Mouse (Mus musculus) ovary, postnatal 14 days (tissue): Measurements from ENCODE around the gene Lrmp.

Experiments used
- DNase-seq: peaks from one replicate; pipeline ENCODE4 v3.0.0; 2022; ENCODE audit warnings: low spot score

The Lrmp gene

GRCm38 (mm10) chr6:145136831-145137230 is 21.4 kb downstream of the Lrmp start:
- DNase-seq: no peak

GRCm38 (mm10) chr6:145139236-145139635 is 23.8 kb downstream of the Lrmp start:
- DNase-seq: no peak

GRCm38 (mm10) chr6:145139776-145140475 is 24.5 kb downstream of the Lrmp start:
- DNase-seq: no peak

DNA sequence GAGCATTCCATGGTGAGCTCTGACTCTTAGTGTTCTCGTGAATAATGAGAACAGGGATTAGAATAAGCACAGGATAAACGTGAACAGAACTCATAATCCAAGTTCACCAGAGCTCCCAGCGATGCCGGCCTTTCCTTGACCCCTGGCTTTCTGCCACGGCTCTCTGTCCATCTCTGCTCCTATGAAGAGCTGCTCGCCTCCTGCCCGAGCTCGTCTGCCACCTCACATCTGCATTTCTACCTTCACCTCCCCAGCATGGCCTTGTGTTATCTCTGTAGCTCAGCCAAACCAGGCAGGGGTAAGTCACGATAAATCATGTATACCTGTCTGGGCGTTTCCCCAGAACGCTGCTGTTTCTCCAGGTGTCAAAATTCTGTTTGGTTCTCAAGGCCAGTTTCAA is 25.3 kb downstream of the Lrmp start:
- DNase-seq: no peak

DNA sequence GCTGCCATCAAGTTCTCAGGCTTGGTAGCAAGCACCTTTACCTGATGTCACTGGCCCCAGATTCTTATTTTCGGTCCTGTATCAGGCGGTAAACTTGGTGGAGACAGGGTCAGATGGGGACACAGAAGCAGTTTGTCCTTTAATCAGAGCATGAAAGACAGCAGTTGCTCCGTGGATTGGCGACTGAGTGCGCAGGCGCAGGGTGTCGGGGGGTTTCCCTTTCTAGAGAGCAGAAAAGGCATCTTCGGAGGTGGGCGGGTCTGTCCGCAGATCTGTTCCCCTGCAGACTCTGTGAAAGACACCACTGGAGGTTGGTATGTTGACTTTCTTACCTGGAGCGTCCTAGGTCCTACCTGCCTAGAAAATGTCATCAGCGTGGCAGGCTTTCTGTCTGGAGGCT is 26.4 kb downstream of the Lrmp start:
- no peak for DNase-seq

- no peak for DNase-seq
These were observed 29.7 kb downstream of the Lrmp start for GRCm38 (mm10) chr6:145145173-145145572.

DNA sequence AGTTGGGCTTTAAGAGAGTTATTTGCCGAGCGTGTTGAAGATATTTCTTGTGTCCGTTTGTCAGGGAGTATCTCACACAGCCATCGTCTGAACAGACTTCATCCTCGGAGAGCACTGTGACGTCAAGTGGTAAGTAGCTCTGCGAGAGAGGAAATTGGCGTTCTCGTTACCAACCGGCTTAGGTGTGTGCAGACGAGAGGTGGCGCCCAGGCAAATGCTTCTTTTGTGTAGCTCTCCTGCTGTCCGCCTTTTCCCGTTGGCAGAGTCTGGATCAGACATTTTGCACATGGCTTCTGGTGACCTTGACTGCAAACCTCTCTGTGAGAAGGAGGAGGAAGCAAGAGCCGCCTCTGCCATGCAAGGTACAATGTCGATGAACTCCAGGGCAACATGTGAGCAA is 32.3 kb downstream of the Lrmp start:
- DNase-seq: no peak

DNA sequence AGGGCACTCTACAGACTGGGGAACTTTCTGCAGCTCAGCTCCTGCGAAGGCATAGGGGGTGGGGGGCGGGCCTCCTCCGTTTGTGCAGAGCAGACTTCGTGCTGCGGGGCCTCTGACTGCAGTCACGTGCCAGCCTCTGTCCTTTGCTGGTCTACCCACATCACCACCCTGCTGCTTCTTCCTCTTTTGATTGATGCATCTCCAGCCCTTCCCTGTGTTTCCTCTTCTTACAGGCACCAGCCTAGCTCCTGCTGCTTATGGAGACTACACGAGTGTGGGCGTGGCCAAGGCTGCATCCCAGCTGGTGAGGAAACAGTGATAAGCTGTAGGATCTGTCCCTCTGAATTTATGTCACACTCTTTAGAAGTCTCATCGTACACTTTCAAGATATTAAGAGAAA is 33.6 kb downstream of the Lrmp start:
- no peak for DNase-seq

GRCm38 (mm10) chr6:145158619-145159018 is 43.2 kb downstream of the Lrmp start:
- no peak for DNase-seq

DNA sequence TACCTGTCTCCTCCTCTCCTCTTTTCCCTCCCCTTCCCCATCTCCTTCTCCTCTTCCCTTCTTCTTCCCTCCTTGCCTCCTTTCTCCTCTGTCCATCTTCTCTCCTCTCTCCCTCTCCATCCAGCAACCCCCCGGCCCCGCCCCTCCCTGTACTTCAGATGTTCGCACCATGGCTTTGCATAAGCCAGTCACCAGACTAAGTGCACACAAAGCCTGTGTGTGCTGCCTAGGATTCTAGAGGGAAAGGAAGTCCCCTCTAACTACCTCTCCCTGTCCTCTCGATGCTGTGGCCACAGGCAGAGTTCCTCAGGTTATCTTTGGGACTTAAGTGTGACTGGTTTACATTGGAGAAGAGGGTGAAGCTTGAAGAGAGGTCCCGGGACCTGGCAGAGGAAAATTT is 45.1 kb downstream of the Lrmp start:
- no peak for DNase-seq

GRCm38 (mm10) chr6:145171892-145172606 is 56.6 kb downstream of the Lrmp start:
- DNase-seq: no peak

- peak; percentile 87 for DNase-seq
These were observed 58.3 kb downstream of the Lrmp start for GRCm38 (mm10) chr6:145173781-145174191.

GRCm38 (mm10) chr6:145175571-145175981 is 60.1 kb downstream of the Lrmp start:
- DNase-seq: peak; percentile 15

- DNase-seq: no peak
These were observed 61.0 kb downstream of the Lrmp start for GRCm38 (mm10) chr6:145176474-145176873.

DNA sequence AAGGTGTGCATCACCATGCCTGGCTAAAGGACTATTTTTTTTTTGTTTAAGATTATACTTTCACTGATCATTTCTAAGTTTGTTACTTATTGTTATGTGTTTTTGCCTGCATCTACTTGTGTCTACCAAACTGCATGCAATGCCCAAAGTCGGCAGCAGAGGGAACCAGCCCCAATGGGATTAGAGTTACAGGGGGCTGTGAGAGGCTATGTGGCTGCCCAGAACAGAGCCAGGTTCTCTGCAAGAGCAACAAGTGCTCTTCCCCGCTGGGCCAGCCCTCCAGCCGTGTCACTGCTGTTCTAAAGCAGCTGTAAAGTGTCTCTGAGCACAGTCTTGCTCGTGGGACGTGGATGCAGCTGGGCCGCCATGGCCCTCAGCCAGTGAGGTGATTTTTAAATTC is 64.2 kb downstream of the Lrmp start:
- peak; percentile 50 for DNase-seq

DNA sequence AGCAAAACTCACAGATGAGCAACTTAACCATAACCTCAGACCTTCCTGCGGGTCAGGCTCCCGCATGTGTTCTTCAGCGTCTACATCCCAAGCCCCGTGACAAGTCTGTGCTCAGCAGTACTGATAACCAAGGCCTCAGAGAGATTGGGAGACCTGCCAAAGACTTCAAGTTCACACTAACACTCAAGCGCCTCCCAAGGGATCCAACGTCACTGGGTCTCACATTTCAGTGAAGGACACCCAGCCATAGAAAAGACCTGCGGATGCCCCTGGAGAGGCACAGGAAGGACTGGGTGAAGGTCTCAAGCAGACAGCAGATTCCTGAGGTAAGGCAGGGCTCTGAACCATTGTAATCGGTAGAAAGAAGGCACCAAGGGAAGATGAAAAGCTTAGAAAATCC is 66.6 kb downstream of the Lrmp start:
- peak; percentile 30 for DNase-seq

GRCm38 (mm10) chr6:145186096-145186495 is 70.6 kb downstream of the Lrmp start:
- no peak for DNase-seq

- DNase-seq: no peak
These were observed 71.9 kb downstream of the Lrmp start for GRCm38 (mm10) chr6:145187093-145188088.

DNA sequence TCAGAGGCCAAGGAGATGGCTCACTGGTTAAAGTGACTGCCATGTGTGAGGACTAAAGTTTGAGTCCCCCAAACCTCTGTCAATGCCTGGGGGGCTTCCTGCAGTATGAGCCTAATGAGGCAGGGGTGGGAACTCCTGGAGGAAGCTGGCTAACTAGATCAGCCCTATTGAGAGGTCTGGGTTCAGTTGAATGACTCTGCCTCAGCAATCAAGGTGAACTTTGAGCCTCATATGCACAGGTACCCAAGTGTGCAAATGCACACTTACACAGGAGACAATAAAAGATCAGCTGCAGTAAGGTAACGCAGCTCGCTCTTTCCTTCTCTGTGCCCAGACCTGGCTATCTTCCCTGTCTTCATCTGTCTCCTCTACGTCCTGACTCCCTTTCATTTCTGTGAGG is 77.6 kb downstream of the Lrmp start:
- DNase-seq: no peak

- no peak for DNase-seq
These were observed 78.0 kb downstream of the Lrmp start for GRCm38 (mm10) chr6:145193446-145193845.

- no peak for DNase-seq
These were observed 82.7 kb downstream of the Lrmp start for GRCm38 (mm10) chr6:145197949-145198686.
